Mouse (Mus musculus): ENCODE results near the gene Zfp456. TPM values are rescaled to one million over a fixed set of nuclear protein-coding genes. Genes with fewer than 3 reads are reported as not detected.
"Not testable (repeated sequence)": the region's sequence is repeated elsewhere in the genome, so short reads cannot be mapped to it uniquely, and the experiment has no call there.

Gene Zfp456
- total and polyA plus RNA-seq, 3 experiments = 0.35 to 0.43 TPM; not detected in 1

DNA sequence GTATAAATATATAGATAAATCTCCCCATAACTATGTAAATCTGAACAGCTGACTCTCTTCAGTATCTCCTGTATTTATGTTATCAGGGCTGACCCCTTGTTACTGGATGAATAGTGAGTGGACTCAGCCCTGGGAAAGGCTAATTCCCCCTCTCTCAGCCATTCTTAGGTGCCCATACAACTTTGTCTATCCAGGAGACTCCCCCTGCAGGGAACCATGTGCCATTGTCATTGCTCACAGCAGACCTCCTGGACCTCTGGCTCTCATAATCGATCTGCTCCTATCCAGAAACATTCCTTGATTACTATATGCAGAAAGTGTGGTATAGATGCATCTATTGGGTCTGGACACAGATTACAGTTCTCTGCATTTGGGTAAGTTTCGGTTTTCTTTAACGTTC, 41.2 kb upstream of the Zfp456 start:
- Histone ChIP-seq H3K9me3 (replicated peaks; ENCODE audit: insufficient read depth, low read length) (no peaks in the 10 kb centered on the region), H3K9ac (ENCODE audit: control insufficient read depth, low read depth, low read length, poor library complexity, severe bottlenecking) (no peak overlapping the region), H3K79me2 (ENCODE audit: control insufficient read depth, insufficient read depth, low read length, poor library complexity) (no peaks in the 10 kb centered on the region), H3K27me3 (ENCODE audit: control insufficient read depth in 1 of 2, insufficient read depth in 2 of 2, low read length in 2 of 2) (no peaks in the 10 kb centered on the region), H3K36me3 (ENCODE audit: control insufficient read depth in 1 of 2, insufficient read depth in 2 of 2, low read length in 2 of 2) (no peaks in the 10 kb centered on the region), H3K4me1 (ENCODE audit: control insufficient read depth in 1 of 2, insufficient read depth in 2 of 2, low read length in 2 of 2) (no peaks in the 10 kb centered on the region), H3K4me3 (ENCODE audit: control insufficient read depth in 1 of 2, insufficient read depth in 1 of 2, low read depth in 2 of 2, low read length in 2 of 2) (no peak overlapping the region), H3K27ac (ENCODE audit: control insufficient read depth, low read depth, low read length) (no peak overlapping the region)
- TF ChIP-seq MEF2A (IDR thresholded peaks at IDR 0.05; ENCODE audit: extremely low read depth, insufficient replicate concordance, low read depth, low read length, poor library complexity, severe bottlenecking) (no peak), GATA1 (IDR thresholded peaks at IDR 0.05; ENCODE audit: low read depth, low read length) (no peak), TCF12 (IDR thresholded peaks at IDR 0.05; ENCODE audit: low read depth, low read length) (no peak), NELFE (IDR thresholded peaks at IDR 0.05; ENCODE audit: low read depth, low read length) (no peak), UBTF (IDR thresholded peaks at IDR 0.05; ENCODE audit: borderline replicate concordance, insufficient read depth, low read depth, low read length) (no peak), TAL1 (IDR thresholded peaks at IDR 0.05; ENCODE audit: low read length) (no peak), USF1 (IDR thresholded peaks at IDR 0.05; ENCODE audit: low read depth, low read length) (no peak), ETS1 (IDR thresholded peaks at IDR 0.05; ENCODE audit: low read depth, low read length) (no peak), CTCF (IDR thresholded peaks at IDR 0.05 in 2 of 3, conservative IDR thresholded peaks at IDR 0.05 in 1 of 3; ENCODE audit: control insufficient read depth in 1 of 3, insufficient read depth in 1 of 3, low read depth in 2 of 3, low read length in 3 of 3, poor library complexity in 1 of 3, severe bottlenecking in 1 of 3) (no peak), MAZ (IDR thresholded peaks at IDR 0.05; ENCODE audit: low read depth, low read length) (no peak), KAT2A (conservative IDR thresholded peaks at IDR 0.05; ENCODE audit: low read depth, low read length) (no peak), MXI1 (IDR thresholded peaks at IDR 0.05; ENCODE audit: low read depth, low read length) (no peak), USF2 (IDR thresholded peaks at IDR 0.05; ENCODE audit: borderline replicate concordance in 1 of 2, insufficient read depth in 1 of 2, low read depth in 1 of 2, low read length in 2 of 2) (no peak), POLR2AphosphoS5 (IDR thresholded peaks at IDR 0.05; ENCODE audit: borderline replicate concordance, low read depth, low read length) (no peak), E2F4 (IDR thresholded peaks at IDR 0.05; ENCODE audit: borderline replicate concordance, low read depth, low read length) (no peak)
- no peak for DNase-seq (ENCODE audit: low read depth, low spot score)

DNA sequence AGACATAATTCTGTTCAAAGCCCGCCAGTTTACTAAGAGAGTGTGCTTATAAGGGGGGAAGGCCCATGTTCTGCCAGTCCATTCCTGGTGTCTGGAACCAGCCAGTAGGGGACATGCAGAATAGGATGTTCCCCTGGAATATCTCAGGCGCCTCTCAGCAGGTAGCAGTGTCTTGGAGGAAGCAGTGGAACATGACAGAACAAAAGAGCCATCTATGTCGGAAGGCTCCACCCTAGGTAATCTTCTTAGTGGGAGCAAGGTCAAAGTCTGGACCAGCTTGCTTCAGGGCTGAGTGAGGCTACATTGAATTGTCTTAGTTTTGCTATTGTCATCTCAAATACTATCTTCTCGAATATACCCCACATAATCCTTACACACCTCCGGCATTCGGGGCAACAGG, 40.1 kb upstream of the Zfp456 start:
- no peak for TF ChIP-seq ZKSCAN1 (IDR thresholded peaks at IDR 0.05; ENCODE audit: low read depth, low read length)
- no peak for TF ChIP-seq ELF1 (IDR thresholded peaks at IDR 0.05; ENCODE audit: low read depth, low read length)
- no peak for TF ChIP-seq RAD21 (IDR thresholded peaks at IDR 0.05; ENCODE audit: low read depth, low read length)
- TF ChIP-seq MAX (IDR thresholded peaks at IDR 0.05; ENCODE audit: low read length) = no peak
- Histone ChIP-seq H3K9me3 (replicated peaks; ENCODE audit: insufficient read depth, low read length) (no peaks in the 10 kb centered on the region), H3K4me3 (ENCODE audit: control insufficient read depth in 1 of 2, insufficient read depth in 1 of 2, low read depth in 2 of 2, low read length in 2 of 2) (no peak overlapping the region), H3K27ac (ENCODE audit: control insufficient read depth, low read depth, low read length) (no peak overlapping the region), H3K79me2 (ENCODE audit: control insufficient read depth, insufficient read depth, low read length, poor library complexity) (no peaks in the 10 kb centered on the region), H3K4me1 (ENCODE audit: control insufficient read depth in 1 of 2, insufficient read depth in 2 of 2, low read length in 2 of 2) (no peaks in the 10 kb centered on the region), H3K27me3 (ENCODE audit: control insufficient read depth in 1 of 2, insufficient read depth in 2 of 2, low read length in 2 of 2) (no peaks in the 10 kb centered on the region), H3K36me3 (ENCODE audit: control insufficient read depth in 1 of 2, insufficient read depth in 2 of 2, low read length in 2 of 2) (no peaks in the 10 kb centered on the region), H3K9ac (ENCODE audit: control insufficient read depth, low read depth, low read length, poor library complexity, severe bottlenecking) (no peak overlapping the region)
- DNase-seq (ENCODE audit: low read depth, low spot score) = no peak

DNA sequence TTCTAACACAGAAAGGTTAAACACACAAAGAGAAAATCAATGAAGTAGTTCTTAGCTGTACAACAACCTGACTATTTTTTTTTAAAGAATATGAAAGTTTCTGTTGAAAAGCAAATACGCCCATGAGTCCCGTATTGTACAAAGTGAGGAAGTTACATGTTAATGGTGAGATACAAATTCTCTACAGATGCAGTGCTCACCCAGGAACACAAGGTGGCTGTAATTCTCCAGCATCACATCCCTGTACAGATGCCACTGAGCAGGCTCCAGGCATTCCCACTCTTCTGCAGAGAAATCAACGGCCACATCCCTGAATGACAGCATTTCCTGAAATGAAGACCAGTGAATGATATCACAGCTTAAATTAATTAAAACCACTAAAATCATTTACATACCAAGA, 38.0 kb upstream of the Zfp456 start:
- not testable (repeated sequence) for H3K27me3 ChIP-seq (ENCODE audit: control insufficient read depth in 1 of 2, insufficient read depth in 2 of 2, low read length in 2 of 2); H3K27ac ChIP-seq (ENCODE audit: control insufficient read depth, low read depth, low read length); H3K9me3 ChIP-seq (replicated peaks; ENCODE audit: insufficient read depth, low read length); DNase-seq (ENCODE audit: low read depth, low spot score); H3K9ac ChIP-seq (ENCODE audit: control insufficient read depth, low read depth, low read length, poor library complexity, severe bottlenecking); H3K4me1 ChIP-seq (ENCODE audit: control insufficient read depth in 1 of 2, insufficient read depth in 2 of 2, low read length in 2 of 2); H3K79me2 ChIP-seq (ENCODE audit: control insufficient read depth, insufficient read depth, low read length, poor library complexity); H3K36me3 ChIP-seq (ENCODE audit: control insufficient read depth in 1 of 2, insufficient read depth in 2 of 2, low read length in 2 of 2); H3K4me3 ChIP-seq (ENCODE audit: control insufficient read depth in 1 of 2, insufficient read depth in 1 of 2, low read depth in 2 of 2, low read length in 2 of 2)

DNA sequence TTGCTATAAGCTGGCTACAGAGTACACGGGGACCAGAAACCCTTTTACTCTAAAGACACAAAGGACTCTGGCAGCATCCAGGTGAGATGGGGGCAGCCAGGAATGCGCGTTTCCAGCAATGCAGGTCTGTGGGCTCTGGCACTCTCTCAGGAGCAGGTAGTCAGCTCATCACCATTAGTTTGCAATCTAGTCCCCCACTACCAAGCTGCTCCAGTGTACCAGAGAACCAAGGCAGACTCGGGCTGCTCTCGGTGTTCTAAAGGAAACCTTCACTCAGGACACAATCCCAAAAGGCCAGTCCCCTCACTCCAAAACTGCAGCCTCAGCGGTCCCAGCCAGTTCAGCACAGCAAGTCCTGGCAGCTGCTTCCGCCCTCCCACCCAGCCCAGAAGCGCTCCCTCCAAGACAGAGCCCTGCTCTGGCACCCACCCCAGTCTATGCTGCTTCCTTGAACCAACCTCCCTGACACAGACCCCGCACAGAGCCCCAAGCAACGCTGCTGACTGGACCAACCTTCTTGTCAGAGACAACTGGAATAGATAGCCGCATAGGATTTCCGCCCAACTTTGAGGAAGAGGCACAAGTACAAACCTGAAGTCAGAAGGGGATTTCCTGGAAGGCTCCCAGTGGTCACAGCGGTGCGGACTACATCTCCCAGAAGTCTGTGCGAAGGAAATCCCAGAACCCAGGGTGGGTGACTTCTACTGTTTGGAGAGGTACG, 23.7 kb upstream of the Zfp456 start, which contains the start of gene Zfp429:
TSS of gene Zfp429 (minus strand) at position 637 of the 721 bp plus-strand sequence.
- H3K9me3 ChIP-seq (replicated peaks; ENCODE audit: insufficient read depth, low read length); H3K27ac ChIP-seq (ENCODE audit: control insufficient read depth, low read depth, low read length); H3K27me3 ChIP-seq (ENCODE audit: control insufficient read depth in 1 of 2, insufficient read depth in 2 of 2, low read length in 2 of 2); H3K79me2 ChIP-seq (ENCODE audit: control insufficient read depth, insufficient read depth, low read length, poor library complexity); H3K4me3 ChIP-seq (ENCODE audit: control insufficient read depth in 1 of 2, insufficient read depth in 1 of 2, low read depth in 2 of 2, low read length in 2 of 2); H3K4me1 ChIP-seq (ENCODE audit: control insufficient read depth in 1 of 2, insufficient read depth in 2 of 2, low read length in 2 of 2); H3K36me3 ChIP-seq (ENCODE audit: control insufficient read depth in 1 of 2, insufficient read depth in 2 of 2, low read length in 2 of 2); DNase-seq (ENCODE audit: low read depth, low spot score); H3K9ac ChIP-seq (ENCODE audit: control insufficient read depth, low read depth, low read length, poor library complexity, severe bottlenecking): not testable (repeated sequence)

Measured in MEL (cell line).